Mouse (Mus musculus): ENCODE measurements around the gene Vmn1r151.
"Not testable (repeated sequence)": the region's sequence is repeated elsewhere in the genome, so short reads cannot be mapped to it uniquely, and the experiment has no call there.

Gene Vmn1r151

GRCm38 (mm10) chr7:22499578-22499977 is at the start of gene Vmn1r151:
Gene Vmn1r151 (minus strand): TSS chr7:22499678.
- not testable (repeated sequence) for DNase-seq (ENCODE audit: low read depth, low spot score)

- DNase-seq (ENCODE audit: low read depth, low spot score), result not testable (repeated sequence)
Observed at GRCm38 (mm10) chr7:22534787-22535186, 35.3 kb upstream of the Vmn1r151 start, which contains the start of gene Gm8677. Gene Gm8677 (minus strand): TSS chr7:22534887.

- not testable (repeated sequence) for DNase-seq (ENCODE audit: low read depth, low spot score)
Observed at GRCm38 (mm10) chr7:22522667-22523066, 23.2 kb upstream of the Vmn1r151 start, which contains the start of gene Vmn1r152. Gene Vmn1r152 (plus strand): TSS chr7:22522967.

DNA sequence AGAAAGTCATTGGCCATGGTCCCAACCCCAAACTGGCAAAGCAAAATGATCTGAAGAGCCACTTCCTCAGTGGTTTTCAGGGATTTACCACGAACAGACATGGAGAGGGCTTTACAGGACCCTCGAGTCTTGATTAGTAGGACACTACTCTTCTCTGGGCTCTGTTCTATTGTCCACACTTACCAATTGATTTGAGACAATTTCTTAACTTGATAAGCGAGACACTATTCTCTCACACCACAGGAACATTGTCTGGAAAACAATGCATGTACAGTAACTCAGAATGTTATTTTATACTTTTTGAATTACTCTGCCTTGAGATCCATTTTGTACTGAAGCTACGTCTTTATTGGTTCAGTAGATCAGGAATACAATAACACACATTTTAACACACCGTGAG is 35.5 kb downstream of the Vmn1r151 start, which contains the start of gene Gm10665:
Gm10665 (minus strand) TSS at position 101 of the 400 bp plus-strand sequence.
- DNase-seq (ENCODE audit: low read depth, low spot score), result not testable (repeated sequence)

Data from retina, postnatal 7 days (tissue).